Mouse (Mus musculus) limb, embryonic 15.5 days (tissue): ENCODE data around the gene Adamts4. TPM values are rescaled to one million over a fixed set of nuclear protein-coding genes. Genes with fewer than 3 reads are reported as not detected.

ENCODE experiments used
- ATAC-seq: fragments of 200-750 bp; cut with Nextera tagmentation; 2 replicates; pipeline ENCODE4 v1.8.0; 2017; ENCODE audit warnings: low read depth, moderate TSS enrichment; ENCODE audit not compliant: insufficient number of reproducible peaks, low FRiP score, low TSS enrichment
- H3K27ac ChIP-seq: fragments of 300-500 bp; sonication (generic); 2 replicates; pipeline ENCODE4 v1.5.1; 2015; ENCODE audit warnings: moderate library complexity, mild to moderate bottlenecking, inconsistent platforms
- H3K27me3 ChIP-seq: fragments of 300-500 bp; sonication (generic); 2 replicates; pipeline ENCODE4 v1.6.1; 2015; ENCODE audit warnings: inconsistent platforms
- H3K36me3 ChIP-seq: fragments of 300-500 bp; sonication (generic); 2 replicates; pipeline ENCODE4 v1.6.1; 2015; ENCODE audit warnings: inconsistent platforms
- H3K4me1 ChIP-seq: fragments of 300-500 bp; sonication (generic); 2 replicates; pipeline ENCODE4 v1.6.1; 2015; ENCODE audit warnings: inconsistent platforms
- H3K4me2 ChIP-seq: fragments of 300-500 bp; sonication (generic); 2 replicates; pipeline ENCODE4 v1.6.1; 2015; ENCODE audit warnings: mild to moderate bottlenecking, inconsistent platforms
- H3K4me3 ChIP-seq: fragments of 300-500 bp; sonication (generic); 2 replicates; pipeline ENCODE4 v1.5.1; 2015; ENCODE audit warnings: mild to moderate bottlenecking, inconsistent platforms
- H3K9ac ChIP-seq: fragments of 300-500 bp; sonication (generic); 2 replicates; pipeline ENCODE4 v1.6.1; 2015; ENCODE audit warnings: inconsistent platforms
- H3K9me3 ChIP-seq: fragments of 300-500 bp; sonication (generic); 2 replicates; pipeline ENCODE4 v1.6.1; 2016; ENCODE audit warnings: inconsistent platforms
- WGBS: fragments of 180-500 bp; shearing (Covaris S2); methylation state at CpG from one replicate; pipeline ENCODE4 v1.1.7; 2015; 5-methylcytosine and 5-hydroxymethylcytosine counted together
- polyA plus RNA-seq: library from polyadenylated mRNA; unstranded; fragments of >200 nt; fragmentation: Nextera tagmentation; extraction: Ambion mirVana; gene quantifications from 2 replicates; pipeline ENCODE4 v1.2.1, GENCODE M21; 2015

The Adamts4 gene
- polyA plus RNA-seq, 1 experiment from 2014 or later, result 17.6 TPM

GRCm38 (mm10) chr1:171274171-171274570, 23.9 kb downstream of the Adamts4 start:
- Histone ChIP-seq H3K36me3 (peaks cover 69% of the 10 kb centered on the region), H3K27ac (no peak overlapping the region), H3K4me2 (no peak overlapping the region), H3K9ac (no peak overlapping the region), H3K4me3 (no peak overlapping the region), H3K9me3 (no peaks in the 10 kb centered on the region), H3K4me1 (peaks cover 17% of the 10 kb centered on the region), H3K27me3 (no peaks in the 10 kb centered on the region)
- WGBS, result 92% methylated on average over 12 of the region's 12 CpGs
- ATAC-seq, result no peak

- no peaks in the 10 kb centered on the region for H3K27me3 ChIP-seq
- WGBS, result 83% methylated on average over 11 of the region's 11 CpGs
- H3K4me1 ChIP-seq, result peaks cover 24% of the 10 kb centered on the region
- no peaks in the 10 kb centered on the region for H3K9me3 ChIP-seq
- H3K4me2 ChIP-seq, result no peak overlapping the region
- peaks cover 69% of the 10 kb centered on the region for H3K36me3 ChIP-seq
- ATAC-seq, result no peak
- H3K27ac ChIP-seq, result no peak overlapping the region
- H3K9ac ChIP-seq, result no peak overlapping the region
- no peak overlapping the region for H3K4me3 ChIP-seq
Measured at GRCm38 (mm10) chr1:171275144-171275734, 25.0 kb downstream of the Adamts4 start.

GRCm38 (mm10) chr1:171276110-171276748, 26.0 kb downstream of the Adamts4 start:
- no peak overlapping the region for H3K4me2 ChIP-seq
- H3K9ac ChIP-seq, result no peak overlapping the region
- 84% methylated on average over 14 of the region's 14 CpGs for WGBS
- no peaks in the 10 kb centered on the region for H3K27me3 ChIP-seq
- ATAC-seq, result no peak
- no peak overlapping the region for H3K27ac ChIP-seq
- H3K4me3 ChIP-seq, result no peak overlapping the region
- peaks cover 18% of the 10 kb centered on the region for H3K4me1 ChIP-seq
- H3K9me3 ChIP-seq, result no peaks in the 10 kb centered on the region
- H3K36me3 ChIP-seq, result peaks cover 69% of the 10 kb centered on the region

GRCm38 (mm10) chr1:171277736-171278135, 27.5 kb downstream of the Adamts4 start:
- H3K9me3 ChIP-seq, result no peaks in the 10 kb centered on the region
- peaks cover 66% of the 10 kb centered on the region for H3K36me3 ChIP-seq
- no peak overlapping the region for H3K9ac ChIP-seq
- no peak overlapping the region for H3K27ac ChIP-seq
- no peak overlapping the region for H3K4me3 ChIP-seq
- no peak overlapping the region for H3K4me2 ChIP-seq
- WGBS, result 85% methylated on average over 10 of the region's 10 CpGs
- H3K4me1 ChIP-seq, result peaks cover 15% of the 10 kb centered on the region
- ATAC-seq, result no peak
- no peaks in the 10 kb centered on the region for H3K27me3 ChIP-seq

GRCm38 (mm10) chr1:171278436-171278835, 28.2 kb downstream of the Adamts4 start:
- Histone ChIP-seq H3K27me3 (no peaks in the 10 kb centered on the region), H3K4me1 (peaks cover 15% of the 10 kb centered on the region), H3K4me2 (no peak overlapping the region), H3K9me3 (no peaks in the 10 kb centered on the region), H3K9ac (no peak overlapping the region), H3K27ac (no peak overlapping the region), H3K36me3 (peaks cover 67% of the 10 kb centered on the region), H3K4me3 (no peak overlapping the region)
- 95% methylated on average over 8 of the region's 8 CpGs for WGBS
- no peak for ATAC-seq

- Histone ChIP-seq H3K27ac (no peak overlapping the region), H3K9ac (no peak overlapping the region), H3K36me3 (peaks cover 67% of the 10 kb centered on the region), H3K9me3 (no peaks in the 10 kb centered on the region), H3K4me3 (peak overlapping the region; percentile 70; the same call in 1 of the 2 replicates), H3K4me2 (no peak overlapping the region), H3K4me1 (peaks cover 19% of the 10 kb centered on the region), H3K27me3 (no peaks in the 10 kb centered on the region)
- WGBS, result 85% methylated on average over 14 of the region's 14 CpGs
- ATAC-seq, result no peak
Measured at GRCm38 (mm10) chr1:171279012-171279705, 28.9 kb downstream of the Adamts4 start.

GRCm38 (mm10) chr1:171279721-171280120, 29.5 kb downstream of the Adamts4 start:
- Histone ChIP-seq H3K27me3 (no peaks in the 10 kb centered on the region), H3K9ac (peak overlapping the region; percentile 69), H3K4me1 (peaks cover 22% of the 10 kb centered on the region), H3K36me3 (peaks cover 67% of the 10 kb centered on the region), H3K27ac (no peak overlapping the region), H3K4me2 (peak overlapping the region; percentile 84), H3K4me3 (peak overlapping the region; percentile 70), H3K9me3 (no peaks in the 10 kb centered on the region)
- ATAC-seq, result no peak
- WGBS, result 60% methylated on average over 5 of the region's 5 CpGs

GRCm38 (mm10) chr1:171280250-171280915, 30.2 kb downstream of the Adamts4 start:
- peaks cover 67% of the 10 kb centered on the region for H3K36me3 ChIP-seq
- peak overlapping the region; percentile 70 for H3K4me3 ChIP-seq
- no peaks in the 10 kb centered on the region for H3K27me3 ChIP-seq
- peaks cover 27% of the 10 kb centered on the region for H3K4me1 ChIP-seq
- peak overlapping the region; percentile 77 for H3K27ac ChIP-seq
- peak overlapping the region; percentile 84 for H3K4me2 ChIP-seq
- peak overlapping the region; percentile 69 for H3K9ac ChIP-seq
- peak; percentile 11; the same call in 1 of the 2 replicates for ATAC-seq
- H3K9me3 ChIP-seq, result no peaks in the 10 kb centered on the region
- under 1% methylated on average over 25 of the region's 25 CpGs for WGBS

- under 1% methylated on average over 26 of the region's 26 CpGs for WGBS
- H3K27me3 ChIP-seq, result no peaks in the 10 kb centered on the region
- peak; percentile 95 for ATAC-seq
- H3K9me3 ChIP-seq, result no peaks in the 10 kb centered on the region
- H3K36me3 ChIP-seq, result peaks cover 66% of the 10 kb centered on the region
- peaks cover 33% of the 10 kb centered on the region for H3K4me1 ChIP-seq
- peak within 1 kb of the TSS; percentile 91 for H3K27ac ChIP-seq
- peak within 1 kb of the TSS; percentile 84 for H3K4me2 ChIP-seq
- peak within 1 kb of the TSS; percentile 70 for H3K4me3 ChIP-seq
- peak within 1 kb of the TSS; percentile 69 for H3K9ac ChIP-seq
Measured at GRCm38 (mm10) chr1:171280916-171281527, 30.8 kb downstream of the Adamts4 start, which contains the start of gene Ppox. Ppox (minus strand) TSS chr1:171281186.

- peaks cover 38% of the 10 kb centered on the region for H3K4me1 ChIP-seq
- H3K4me2 ChIP-seq, result peak overlapping the region; percentile 77
- H3K27ac ChIP-seq, result peak overlapping the region; percentile 91
- H3K9me3 ChIP-seq, result no peaks in the 10 kb centered on the region
- peak overlapping the region; percentile 47; the same call in 1 of the 2 replicates for H3K9ac ChIP-seq
- peaks cover 66% of the 10 kb centered on the region for H3K36me3 ChIP-seq
- H3K4me3 ChIP-seq, result peak overlapping the region; percentile 70
- WGBS, result 0% methylated on average over 10 of the region's 10 CpGs
- peak; percentile 44 for ATAC-seq
- H3K27me3 ChIP-seq, result no peaks in the 10 kb centered on the region
Measured at GRCm38 (mm10) chr1:171281528-171281923, 31.3 kb downstream of the Adamts4 start.

GRCm38 (mm10) chr1:171282086-171282805, 32.0 kb downstream of the Adamts4 start:
- no peaks in the 10 kb centered on the region for H3K27me3 ChIP-seq
- H3K4me2 ChIP-seq, result peak overlapping the region; percentile 77
- no peak for ATAC-seq
- no peaks in the 10 kb centered on the region for H3K9me3 ChIP-seq
- H3K4me3 ChIP-seq, result no peak overlapping the region
- H3K9ac ChIP-seq, result no peak overlapping the region
- H3K27ac ChIP-seq, result peak overlapping the region; percentile 91; the same call in 1 of the 2 replicates
- 78% methylated on average over 18 of the region's 18 CpGs for WGBS
- H3K4me1 ChIP-seq, result peaks cover 45% of the 10 kb centered on the region
- H3K36me3 ChIP-seq, result peaks cover 62% of the 10 kb centered on the region
